Mouse (Mus musculus): ENCODE measurements around the gene Prss23. TPM values are rescaled to one million over a fixed set of nuclear protein-coding genes. Genes with fewer than 3 reads are reported as not detected.

The Prss23 gene
- polyA plus RNA-seq, 1 experiment from 2014 or later, result 26.4 TPM

- Histone ChIP-seq H3K4me1 (no peaks in the 10 kb centered on the region), H3K27me3 (ENCODE audit: low read depth, poor library complexity, severe bottlenecking) (no peaks in the 10 kb centered on the region), H3K4me3 (no peak overlapping the region), H3K9me3 (replicated peaks) (no peaks in the 10 kb centered on the region), H3K27ac (replicated peaks) (no peak overlapping the region), H3K36me3 (no peaks in the 10 kb centered on the region)
- DNase-seq (ENCODE audit: low spot score), result no peak
- 90% methylated on average over 2 of the region's 2 CpGs for WGBS
These were observed 14.0 kb upstream of the Prss23 start for GRCm38 (mm10) chr7:89540976-89541375.

- DNase-seq (ENCODE audit: low spot score), result no peak
- Histone ChIP-seq H3K4me1 (no peaks in the 10 kb centered on the region), H3K27me3 (ENCODE audit: low read depth, poor library complexity, severe bottlenecking) (no peaks in the 10 kb centered on the region), H3K9me3 (replicated peaks) (no peaks in the 10 kb centered on the region), H3K36me3 (no peaks in the 10 kb centered on the region), H3K4me3 (no peak overlapping the region), H3K27ac (replicated peaks) (no peak overlapping the region)
- WGBS, result 87% methylated on average over 6 of the region's 6 CpGs
These were observed 12.4 kb upstream of the Prss23 start for GRCm38 (mm10) chr7:89539391-89539790.

- H3K9me3 ChIP-seq (replicated peaks), result no peaks in the 10 kb centered on the region
- no peak for DNase-seq (ENCODE audit: low spot score)
- 84% methylated on average over 4 of the region's 4 CpGs for WGBS
- no peak overlapping the region for H3K27ac ChIP-seq (replicated peaks)
- no peaks in the 10 kb centered on the region for H3K36me3 ChIP-seq
- H3K4me3 ChIP-seq, result no peak overlapping the region
- no peaks in the 10 kb centered on the region for H3K27me3 ChIP-seq (ENCODE audit: low read depth, poor library complexity, severe bottlenecking)
- peaks cover 4% of the 10 kb centered on the region; the same call in 1 of the 2 replicates for H3K4me1 ChIP-seq
These were observed 456 bp upstream of the Prss23 start for GRCm38 (mm10) chr7:89527430-89527856.

- H3K4me1 ChIP-seq, result peaks cover 7% of the 10 kb centered on the region
- 92% methylated on average over 4 of the region's 4 CpGs for WGBS
These were observed 3.2 kb downstream of the Prss23 start for GRCm38 (mm10) chr7:89523816-89524215.

GRCm38 (mm10) chr7:89522170-89522569 lies 4.8 kb downstream of the Prss23 start:
- Histone ChIP-seq H3K36me3 (no peaks in the 10 kb centered on the region), H3K27me3 (ENCODE audit: low read depth, poor library complexity, severe bottlenecking) (peaks cover 16% of the 10 kb centered on the region), H3K27ac (replicated peaks) (no peak overlapping the region), H3K4me1 (peaks cover 17% of the 10 kb centered on the region), H3K4me3 (no peak overlapping the region), H3K9me3 (replicated peaks) (no peaks in the 10 kb centered on the region)
- DNase-seq (ENCODE audit: low spot score), result no peak
- 87% methylated on average over 10 of the region's 10 CpGs for WGBS

More at GRCm38 (mm10) chr7:89523816-89524215, 3.2 kb downstream of the Prss23 start:
- H3K27ac ChIP-seq (replicated peaks), result no peak overlapping the region
- DNase-seq (ENCODE audit: low spot score), result no peak
- no peaks in the 10 kb centered on the region for H3K9me3 ChIP-seq (replicated peaks)
- no peaks in the 10 kb centered on the region for H3K36me3 ChIP-seq
- peaks cover 5% of the 10 kb centered on the region for H3K27me3 ChIP-seq (ENCODE audit: low read depth, poor library complexity, severe bottlenecking)
- no peak overlapping the region for H3K4me3 ChIP-seq

GRCm38 (mm10) chr7:89517460-89518390 lies 9.3 kb downstream of the Prss23 start:
- H3K36me3 ChIP-seq, result no peaks in the 10 kb centered on the region
- peaks cover 34% of the 10 kb centered on the region for H3K27me3 ChIP-seq (ENCODE audit: low read depth, poor library complexity, severe bottlenecking)
- H3K27ac ChIP-seq (replicated peaks), result peak overlapping the region; percentile 87
- H3K4me1 ChIP-seq, result peaks cover 34% of the 10 kb centered on the region
- peak; percentile 77 for DNase-seq (ENCODE audit: low spot score)
- H3K9me3 ChIP-seq (replicated peaks), result no peaks in the 10 kb centered on the region
- H3K4me3 ChIP-seq, result peak overlapping the region; percentile 76
- under 1% methylated on average over 60 of the region's 61 CpGs for WGBS

GRCm38 (mm10) chr7:89516551-89517459 lies 10.2 kb downstream of the Prss23 start:
- WGBS, result 10% methylated on average over 32 of the region's 32 CpGs
- H3K27ac ChIP-seq (replicated peaks), result peak overlapping the region; percentile 87
- no peaks in the 10 kb centered on the region for H3K9me3 ChIP-seq (replicated peaks)
- H3K27me3 ChIP-seq (ENCODE audit: low read depth, poor library complexity, severe bottlenecking), result peaks cover 34% of the 10 kb centered on the region
- H3K4me1 ChIP-seq, result peaks cover 40% of the 10 kb centered on the region
- H3K36me3 ChIP-seq, result no peaks in the 10 kb centered on the region
- peak overlapping the region; percentile 76 for H3K4me3 ChIP-seq
- DNase-seq (ENCODE audit: low spot score), result no peak

- 58% methylated on average over 4 of the region's 4 CpGs for WGBS
These were observed 15.0 kb downstream of the Prss23 start for GRCm38 (mm10) chr7:89511921-89512514.

GRCm38 (mm10) chr7:89508672-89509071 lies 18.3 kb downstream of the Prss23 start:
- Histone ChIP-seq H3K36me3 (peaks cover 13% of the 10 kb centered on the region), H3K27ac (replicated peaks) (no peak overlapping the region), H3K9me3 (replicated peaks) (no peaks in the 10 kb centered on the region), H3K27me3 (ENCODE audit: low read depth, poor library complexity, severe bottlenecking) (no peaks in the 10 kb centered on the region; the same call in 1 of the 2 replicates), H3K4me3 (no peak overlapping the region), H3K4me1 (peaks cover 19% of the 10 kb centered on the region)
- 43% methylated on average over 4 of the region's 4 CpGs for WGBS
- DNase-seq (ENCODE audit: low spot score), result no peak

More at GRCm38 (mm10) chr7:89511921-89512514, 15.0 kb downstream of the Prss23 start:
- Histone ChIP-seq H3K27me3 (ENCODE audit: low read depth, poor library complexity, severe bottlenecking) (peaks cover 18% of the 10 kb centered on the region), H3K4me1 (peaks cover 38% of the 10 kb centered on the region), H3K4me3 (no peak overlapping the region), H3K36me3 (peaks cover 13% of the 10 kb centered on the region), H3K27ac (replicated peaks) (no peak overlapping the region), H3K9me3 (replicated peaks) (no peaks in the 10 kb centered on the region)
- DNase-seq (ENCODE audit: low spot score), result no peak

- Histone ChIP-seq H3K27me3 (ENCODE audit: low read depth, poor library complexity, severe bottlenecking) (no peaks in the 10 kb centered on the region), H3K36me3 (no peaks in the 10 kb centered on the region), H3K9me3 (replicated peaks) (no peaks in the 10 kb centered on the region), H3K4me1 (peaks cover 12% of the 10 kb centered on the region), H3K27ac (replicated peaks) (no peak overlapping the region), H3K4me3 (peak overlapping the region; percentile 20; the same call in 1 of the 2 replicates)
- DNase-seq (ENCODE audit: low spot score), result peak; percentile 57
- 41% methylated on average over 17 of the region's 17 CpGs for WGBS
These were observed 27.3 kb downstream of the Prss23 start for GRCm38 (mm10) chr7:89499516-89500307.

GRCm38 (mm10) chr7:89483769-89484568 lies 43.0 kb downstream of the Prss23 start:
- no peak for DNase-seq (ENCODE audit: low spot score)
- Histone ChIP-seq H3K36me3 (no peaks in the 10 kb centered on the region), H3K9me3 (replicated peaks) (peaks cover 8% of the 10 kb centered on the region; the same call in 1 of the 2 replicates), H3K4me3 (no peak overlapping the region), H3K27ac (replicated peaks) (no peak overlapping the region), H3K4me1 (no peaks in the 10 kb centered on the region), H3K27me3 (ENCODE audit: low read depth, poor library complexity, severe bottlenecking) (no peaks in the 10 kb centered on the region)
- 75% methylated on average over 7 of the region's 7 CpGs for WGBS
